Mouse (Mus musculus) hindbrain, embryonic 14.5 days (tissue): ENCODE results near the gene Rbm33. TPM values are rescaled to one million over a fixed set of nuclear protein-coding genes. Genes with fewer than 3 reads are reported as not detected.
A peak's percentile ranks its signal among the peaks of the same experiment; 100 is the strongest.

Experiments
- ATAC-seq: fragments of 200-750 bp; cut with Nextera tagmentation; 2 replicates; pipeline ENCODE4 v1.8.0; 2017; ENCODE audit warnings: moderate number of reproducible peaks, mild to moderate bottlenecking, moderate TSS enrichment, moderate library complexity; ENCODE audit not compliant: low FRiP score
- DNase-seq: peaks from one replicate; pipeline ENCODE4 v3.0.0-alpha.2; 2015; ENCODE audit warnings: low spot score
- H3K27ac ChIP-seq: fragments of 300-500 bp; sonication (generic); 2 replicates; pipeline ENCODE4 v1.5.1; 2014; ENCODE audit warnings: mild to moderate bottlenecking, moderate library complexity
- H3K27me3 ChIP-seq: fragments of 300-500 bp; sonication (generic); 2 replicates; pipeline ENCODE4 v1.6.1; 2014; ENCODE audit warnings: mild to moderate bottlenecking, low read length, mixed read lengths; ENCODE audit not compliant: control insufficient read depth, insufficient read depth
- H3K36me3 ChIP-seq: fragments of 300-500 bp; sonication (generic); replicated peaks from 2 replicates; pipeline ENCODE4 v1.6.1; 2014; ENCODE audit not compliant: control insufficient read depth, insufficient read depth
- H3K4me1 ChIP-seq: fragments of 300-500 bp; sonication (generic); replicated peaks from 2 replicates; pipeline ENCODE4 v1.6.1; 2014; ENCODE audit warnings: antibody characterized with exemption, low read length, mixed read lengths; ENCODE audit not compliant: control insufficient read depth, insufficient read depth
- H3K4me2 ChIP-seq: fragments of 300-500 bp; sonication (generic); replicated peaks from 2 replicates; pipeline ENCODE4 v1.6.1; 2014; ENCODE audit warnings: mild to moderate bottlenecking, moderate library complexity
- H3K4me3 ChIP-seq: fragments of 300-500 bp; sonication (generic); replicated peaks from 2 replicates; pipeline ENCODE4 v1.5.1; 2014; ENCODE audit warnings: mild to moderate bottlenecking, low read length
- H3K9ac ChIP-seq: fragments of 300-500 bp; sonication (generic); 2 replicates; pipeline ENCODE4 v1.6.1; 2014
- H3K9me3 ChIP-seq: fragments of 300-500 bp; sonication (generic); 2 replicates; pipeline ENCODE4 v1.6.1; 2016; ENCODE audit warnings: low read length; ENCODE audit not compliant: control insufficient read depth
- WGBS: fragments of 180-500 bp; shearing (Covaris S2); extraction: QIAGEN DNeasy Blood & Tissue Kit; methylation state at CpG from one replicate; pipeline ENCODE4 v1.1.7; 2014; 5-methylcytosine and 5-hydroxymethylcytosine counted together
- polyA plus RNA-seq: library from polyadenylated mRNA; unstranded; fragments of >200 nt; fragmentation: Nextera tagmentation; extraction: Ambion mirVana; gene quantifications from 2 replicates; pipeline ENCODE4 v1.2.1, GENCODE M21; 2014

Gene Rbm33
- polyA plus RNA-seq, 1 experiment from 2014 or later: 20.2 TPM

DNA sequence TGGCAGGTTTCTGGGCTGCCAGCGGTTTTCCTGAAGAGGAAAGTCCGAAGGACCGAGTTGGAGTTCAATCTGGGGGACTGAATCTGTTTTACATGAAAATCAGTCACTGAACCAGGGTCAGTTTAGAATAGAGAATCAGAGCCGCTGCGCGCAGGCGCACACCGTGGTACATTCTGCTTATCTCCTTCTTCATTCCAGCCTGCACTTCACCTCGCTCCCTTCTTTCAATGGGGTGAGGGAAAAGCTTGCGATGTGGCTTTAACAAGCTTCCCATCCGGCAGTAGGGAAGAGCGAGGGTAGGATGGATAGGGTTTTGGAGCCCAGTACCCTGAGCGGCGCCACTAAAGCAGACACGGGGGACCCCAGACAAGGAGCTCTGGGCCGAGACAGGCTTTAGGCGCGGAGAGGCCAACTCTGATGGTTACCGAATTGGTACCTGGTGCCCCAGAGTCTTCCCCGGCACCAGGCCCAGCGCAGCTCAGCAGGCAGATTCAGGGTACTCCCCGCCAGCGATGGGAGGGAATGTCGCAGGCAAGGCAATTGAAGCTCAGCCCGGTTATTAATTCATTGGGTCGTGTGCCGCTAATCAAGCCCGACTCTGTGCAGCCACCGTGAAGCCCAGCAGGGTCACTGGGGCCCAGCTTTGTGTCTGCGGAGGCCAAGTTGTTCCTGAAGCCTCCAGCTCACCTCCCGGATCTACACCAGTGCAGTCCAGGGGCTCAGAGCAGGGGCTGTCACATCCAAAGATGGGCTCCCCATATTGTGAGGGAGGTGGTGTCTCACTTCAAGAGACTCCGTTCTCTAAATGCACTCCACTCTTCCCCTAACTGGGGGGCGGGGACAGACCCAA, 146.0 kb downstream of the Rbm33 start:
- Histone ChIP-seq H3K36me3 (no peaks in the 10 kb centered on the region), H3K27ac (no peak overlapping the region), H3K9me3 (no peaks in the 10 kb centered on the region), H3K4me1 (peaks cover 18% of the 10 kb centered on the region), H3K9ac (0 out of 2 replicates have a peak overlapping the region, but pooled peaks have one; percentile 35), H3K4me3 (peak overlapping the region; percentile 60), H3K27me3 (peaks cover 96% of the 10 kb centered on the region), H3K4me2 (peak overlapping the region; percentile 95)
- ATAC-seq (no peak), DNase-seq (peak; percentile 50)
- WGBS: under 1% methylated on average over 33 of the region's 33 CpGs

GRCm38 (mm10) chr5:28463656-28464055, 146.7 kb downstream of the Rbm33 start:
- Histone ChIP-seq H3K27ac (no peak overlapping the region), H3K4me1 (peaks cover 11% of the 10 kb centered on the region; the same call in 1 of the 2 replicates), H3K9me3 (no peaks in the 10 kb centered on the region), H3K4me2 (peak overlapping the region; percentile 95), H3K36me3 (no peaks in the 10 kb centered on the region), H3K9ac (peak overlapping the region; percentile 52; the same call in 1 of the 2 replicates), H3K27me3 (peaks cover 96% of the 10 kb centered on the region), H3K4me3 (peak overlapping the region; percentile 60)
- no peak for ATAC-seq
- 3% methylated on average over 10 of the region's 10 CpGs for WGBS
- no peak for DNase-seq

DNA sequence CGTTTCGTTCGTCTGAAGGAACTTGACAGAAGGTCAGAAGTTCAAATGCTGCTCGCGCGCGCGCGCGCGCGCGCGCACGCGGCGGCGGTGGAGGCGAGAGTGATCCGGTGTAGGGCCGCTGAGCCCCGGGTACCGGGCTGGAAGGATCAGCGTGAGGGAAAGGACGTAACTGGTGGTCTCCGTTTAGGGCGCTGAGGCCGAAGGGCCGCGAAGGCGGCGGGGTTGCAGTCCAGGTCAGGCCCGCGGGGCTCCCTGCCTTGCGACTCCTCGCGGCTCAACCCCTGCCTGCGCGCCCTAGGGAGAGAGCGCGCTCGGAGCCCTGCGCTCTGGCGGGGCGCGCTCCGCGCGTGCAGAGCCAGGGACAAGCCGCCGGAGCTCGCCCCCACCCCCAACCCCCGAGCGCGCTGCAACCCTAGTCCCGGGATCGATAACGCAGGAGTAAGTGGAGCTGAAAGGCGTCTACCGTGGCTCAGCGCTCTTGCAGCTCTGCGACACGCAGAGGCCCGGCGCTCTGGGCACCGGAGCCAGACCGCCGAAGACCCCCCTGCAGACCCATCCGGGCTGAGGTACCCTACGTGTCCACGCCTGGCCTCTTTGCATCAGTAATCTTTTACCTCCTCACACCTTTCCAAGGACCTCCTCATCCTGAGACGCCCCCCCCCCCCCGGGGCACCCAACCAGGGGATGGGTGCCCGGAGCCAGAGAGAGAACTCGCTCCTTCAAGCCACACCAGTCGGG, 147.6 kb downstream of the Rbm33 start:
- peak overlapping the region; percentile 52 for H3K9ac ChIP-seq
- no peaks in the 10 kb centered on the region for H3K36me3 ChIP-seq
- H3K27ac ChIP-seq: 0 out of 2 replicates have a peak overlapping the region, but pooled peaks have one; percentile 60
- peak overlapping the region; percentile 60 for H3K4me3 ChIP-seq
- DNase-seq: no peak
- H3K27me3 ChIP-seq: peaks cover 96% of the 10 kb centered on the region
- H3K4me2 ChIP-seq: peak overlapping the region; percentile 95
- H3K9me3 ChIP-seq: no peaks in the 10 kb centered on the region
- peak; percentile 47 for ATAC-seq
- peaks cover 10% of the 10 kb centered on the region; the same call in 1 of the 2 replicates for H3K4me1 ChIP-seq
- under 1% methylated on average over 74 of the region's 76 CpGs for WGBS

- Histone ChIP-seq H3K36me3 (no peaks in the 10 kb centered on the region), H3K9ac (peak overlapping the region; percentile 52), H3K4me1 (0 out of 2 replicates have a peak, but pooled peaks cover 6% of the 10 kb centered on the region), H3K27ac (0 out of 2 replicates have a peak overlapping the region, but pooled peaks have one; percentile 60), H3K4me2 (peak overlapping the region; percentile 95), H3K4me3 (peak overlapping the region; percentile 60), H3K27me3 (peaks cover 96% of the 10 kb centered on the region), H3K9me3 (no peaks in the 10 kb centered on the region)
- peak; percentile 72 for DNase-seq
- peak; percentile 72 for ATAC-seq
- under 1% methylated on average over 29 of the region's 29 CpGs for WGBS
These were observed 148.1 kb downstream of the Rbm33 start for GRCm38 (mm10) chr5:28465099-28465406.

GRCm38 (mm10) chr5:28465526-28465925, 148.6 kb downstream of the Rbm33 start:
- peak overlapping the region; percentile 95 for H3K4me2 ChIP-seq
- H3K27ac ChIP-seq: no peak overlapping the region
- peak overlapping the region; percentile 52 for H3K9ac ChIP-seq
- DNase-seq (no peak), ATAC-seq (no peak)
- H3K4me1 ChIP-seq: 0 out of 2 replicates have a peak, but pooled peaks cover 6% of the 10 kb centered on the region
- peak overlapping the region; percentile 60 for H3K4me3 ChIP-seq
- no peaks in the 10 kb centered on the region for H3K36me3 ChIP-seq
- H3K9me3 ChIP-seq: no peaks in the 10 kb centered on the region
- H3K27me3 ChIP-seq: peaks cover 93% of the 10 kb centered on the region
- 1% methylated on average over 18 of the region's 18 CpGs for WGBS

GRCm38 (mm10) chr5:28466351-28466750, 149.4 kb downstream of the Rbm33 start:
- DNase-seq (no peak), ATAC-seq (no peak)
- H3K9ac ChIP-seq: peak overlapping the region; percentile 52
- H3K36me3 ChIP-seq: no peaks in the 10 kb centered on the region
- peak overlapping the region; percentile 68 for H3K27ac ChIP-seq
- 0 out of 2 replicates have a peak, but pooled peaks cover 6% of the 10 kb centered on the region for H3K4me1 ChIP-seq
- WGBS: 0% methylated on average over 15 of the region's 15 CpGs
- H3K9me3 ChIP-seq: no peaks in the 10 kb centered on the region
- H3K4me3 ChIP-seq: peak overlapping the region; percentile 60
- H3K4me2 ChIP-seq: peak overlapping the region; percentile 95
- peaks cover 85% of the 10 kb centered on the region for H3K27me3 ChIP-seq

DNA sequence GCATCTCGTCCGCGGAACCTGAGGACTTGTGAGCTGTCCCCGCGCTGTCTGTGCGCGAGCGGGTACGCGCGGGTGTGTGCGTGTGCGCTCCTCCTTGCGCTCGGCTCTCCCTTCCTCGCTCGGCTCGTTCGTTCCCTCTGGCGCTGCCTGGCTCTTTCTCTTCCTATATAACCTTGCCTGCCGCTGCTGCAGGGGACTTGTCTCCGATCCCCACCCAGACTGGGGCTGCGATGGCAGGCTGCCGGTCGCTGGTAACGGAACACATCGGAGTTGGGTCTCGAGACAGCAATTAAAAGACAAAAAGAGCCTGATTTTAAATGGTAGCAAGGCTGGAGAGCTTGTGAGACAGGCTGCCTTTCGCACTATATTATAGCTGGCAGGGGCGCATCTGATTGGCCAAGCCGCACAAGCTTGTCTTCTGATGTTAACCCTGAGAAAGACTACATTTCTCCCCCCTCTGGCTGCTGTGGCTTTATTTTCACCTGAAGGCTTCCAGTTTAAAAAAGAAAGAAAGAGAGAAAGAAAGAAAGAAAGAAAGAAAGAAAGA, 149.9 kb downstream of the Rbm33 start, which contains the start of gene Shh:
Gene Shh (minus strand): TSS at position 497 of the 547 bp plus-strand sequence.
- peak within 1 kb of the TSS; percentile 52 for H3K9ac ChIP-seq
- under 1% methylated on average over 31 of the region's 31 CpGs for WGBS
- no peaks in the 10 kb centered on the region for H3K36me3 ChIP-seq
- H3K9me3 ChIP-seq: no peaks in the 10 kb centered on the region
- DNase-seq: peak; percentile 68
- peak; percentile 65; the same call in 1 of the 2 replicates for ATAC-seq
- peak within 1 kb of the TSS; percentile 95 for H3K4me2 ChIP-seq
- peak within 1 kb of the TSS; percentile 68 for H3K27ac ChIP-seq
- 0 out of 2 replicates have a peak, but pooled peaks cover 6% of the 10 kb centered on the region for H3K4me1 ChIP-seq
- peaks cover 80% of the 10 kb centered on the region for H3K27me3 ChIP-seq
- H3K4me3 ChIP-seq: peak within 1 kb of the TSS; percentile 60
